Mouse (Mus musculus): ENCODE results near the gene Olfr1511. TPM values are rescaled to one million over a fixed set of nuclear protein-coding genes. Genes with fewer than 3 reads are reported as not detected.

Olfr1511 gene
- polyA plus RNA-seq, 1 experiment from 2014 or later, result not detected

Other genes with a start within 250 kb of the Olfr1511 start
- gene Supt16, start 200.0 kb downstream of the Olfr1511 start, polyA plus RNA-seq (2015; fragmentation: Nextera tagmentation; extraction: Ambion mirVana), result 51.8 and 55.8 TPM in 2 replicates
- 32.6 and 33.8 TPM in 2 replicates for gene Chd8, start 139.6 kb downstream of the Olfr1511 start, polyA plus RNA-seq (2015; fragmentation: Nextera tagmentation; extraction: Ambion mirVana)
- 37.7 and 43.4 TPM in 2 replicates for gene Tox4, start 118.2 kb downstream of the Olfr1511 start, polyA plus RNA-seq (2015; fragmentation: Nextera tagmentation; extraction: Ambion mirVana)
- gene Rab2b, start 117.8 kb downstream of the Olfr1511 start, polyA plus RNA-seq (2015; fragmentation: Nextera tagmentation; extraction: Ambion mirVana), result 17.9 and 18.6 TPM in 2 replicates
- 42.3 and 46.1 TPM in 2 replicates for gene Mettl3, start 92.3 kb downstream of the Olfr1511 start, polyA plus RNA-seq (2015; fragmentation: Nextera tagmentation; extraction: Ambion mirVana)
- 14.0 and 16.7 TPM in 2 replicates for gene Sall2, start 68.6 kb downstream of the Olfr1511 start, polyA plus RNA-seq (2015; fragmentation: Nextera tagmentation; extraction: Ambion mirVana)
- not detected in 2 replicates for gene Olfr1513, start 41.0 kb downstream of the Olfr1511 start, polyA plus RNA-seq (2015; fragmentation: Nextera tagmentation; extraction: Ambion mirVana)
- not detected in 2 replicates for gene Olfr1512, start 18.2 kb downstream of the Olfr1511 start, polyA plus RNA-seq (2015; fragmentation: Nextera tagmentation; extraction: Ambion mirVana)
- not detected in 2 replicates for gene Olfr1510, start 17.0 kb upstream of the Olfr1511 start, polyA plus RNA-seq (2015; fragmentation: Nextera tagmentation; extraction: Ambion mirVana)
- not detected in 2 replicates for gene Olfr1509, start 45.6 kb upstream of the Olfr1511 start, polyA plus RNA-seq (2015; fragmentation: Nextera tagmentation; extraction: Ambion mirVana)
- gene Olfr1508, start 70.1 kb upstream of the Olfr1511 start, polyA plus RNA-seq (2015; fragmentation: Nextera tagmentation; extraction: Ambion mirVana), result not detected in 2 replicates
- not detected in 2 replicates for gene Olfr1507, start 98.4 kb upstream of the Olfr1511 start, polyA plus RNA-seq (2015; fragmentation: Nextera tagmentation; extraction: Ambion mirVana)